20 mouse cellular contexts compared by ENCODE assay signal in the genomic region with DNA sequence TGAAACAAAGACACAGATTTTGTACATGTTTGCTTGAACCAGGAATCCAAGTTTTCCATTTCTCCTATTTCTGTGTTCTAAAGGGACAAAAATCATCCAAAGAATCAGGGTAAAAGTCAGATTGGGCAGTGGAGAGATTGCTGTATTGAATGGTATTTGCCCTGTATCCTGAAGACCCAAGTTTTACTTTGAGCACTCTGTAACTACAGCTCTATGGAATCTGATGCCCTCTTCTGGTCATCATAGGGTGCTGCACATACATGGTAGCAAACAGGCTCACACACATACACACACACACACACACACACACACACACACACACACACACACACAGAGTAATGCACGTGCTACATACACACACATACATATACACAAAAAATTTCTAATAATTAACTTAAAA. TPM values are rescaled to one million over a fixed set of nuclear protein-coding genes. Genes with fewer than 3 reads are reported as not detected.
"Had no signal": no experiment of that assay in that cellular context is flagged by ENCODE, and none has a peak within 500 bp of the region (broad histone marks: within the 10 kb centered on the region; RNA-seq: fewer than 3 reads in every experiment).

No protein-coding gene starts in this region.

- H3K27me3 ChIP-seq: kidney, embryonic 15.5 days; liver, embryonic 13.5 days; megakaryocyte, embryonic 14.5 days; midbrain, embryonic 13.5 days; neural tube, embryonic 12.5 days; neural tube, embryonic 15.5 days; stomach, embryonic 15.5 days had no signal

- H3K4me2 ChIP-seq: kidney, embryonic 15.5 days; liver, embryonic 13.5 days; midbrain, embryonic 13.5 days; neural tube, embryonic 12.5 days; neural tube, embryonic 15.5 days; stomach, embryonic 15.5 days had no signal

- H3K9me3 ChIP-seq: kidney, embryonic 15.5 days; liver, embryonic 13.5 days; megakaryocyte, embryonic 14.5 days; midbrain, embryonic 10.5 days; midbrain, embryonic 13.5 days; neural tube, embryonic 12.5 days; neural tube, embryonic 15.5 days; stomach, embryonic 15.5 days had no signal

- H3K36me3 ChIP-seq: kidney, embryonic 15.5 days; liver, embryonic 13.5 days; midbrain, embryonic 10.5 days; midbrain, embryonic 13.5 days; neural tube, embryonic 12.5 days; neural tube, embryonic 15.5 days; stomach, embryonic 15.5 days had no signal

- H3K4me3 ChIP-seq: kidney, embryonic 15.5 days; left cerebral cortex, adult 2 months; liver, embryonic 13.5 days; megakaryocyte, embryonic 14.5 days; midbrain, embryonic 10.5 days; midbrain, embryonic 13.5 days; neural tube, embryonic 12.5 days; neural tube, embryonic 15.5 days; stomach, embryonic 15.5 days had no signal

- DNase-seq: kidney, postnatal 10 days; kidney, postnatal 36 days; layer of hippocampus, postnatal 36 days; liver, embryonic 13.5 days; lung, adult 2 months; right cerebral cortex, adult 18-20 months; right cerebral cortex, postnatal 14 days; spleen, adult 18-20 months; thymus, postnatal 36 days had no signal

- H3K27ac ChIP-seq: kidney, embryonic 15.5 days; left cerebral cortex, adult 2 months; liver, embryonic 13.5 days; midbrain, embryonic 10.5 days; midbrain, embryonic 13.5 days; neural tube, embryonic 12.5 days; neural tube, embryonic 15.5 days; stomach, embryonic 15.5 days had no signal

- ATAC-seq: lung, postnatal 0 days; midbrain, embryonic 13.5 days had no signal

- H3K4me1 ChIP-seq: kidney, embryonic 15.5 days; liver, embryonic 13.5 days; megakaryocyte, embryonic 14.5 days; midbrain, embryonic 10.5 days; midbrain, embryonic 13.5 days; neural tube, embryonic 12.5 days; neural tube, embryonic 15.5 days; stomach, embryonic 15.5 days had no signal

- H3K9ac ChIP-seq: kidney, embryonic 15.5 days; liver, embryonic 13.5 days; midbrain, embryonic 13.5 days; neural tube, embryonic 12.5 days; neural tube, embryonic 15.5 days; stomach, embryonic 15.5 days had no signal

RNA-seq across cellular contexts. Expression of a gene that starts 8.7 kb away (rescaled TPM):
- total RNA-seq: liver, adult 2 months had no signal
- polyA plus RNA-seq: liver, adult 2 months; liver, embryonic 13.5 days; liver, embryonic 16.5 days; lung, adult 2 months; lung, postnatal 0 days had no signal
